Mouse (Mus musculus): ENCODE results near the gene Arpc5. TPM values are rescaled to one million over a fixed set of nuclear protein-coding genes. Genes with fewer than 3 reads are reported as not detected.
"Not testable (repeated sequence)": the region's sequence is repeated elsewhere in the genome, so short reads cannot be mapped to it uniquely, and the experiment has no call there.

Gene Arpc5
- total RNA-seq, 2 experiments from 2014 or later, result 244 to 271 TPM

DNA sequence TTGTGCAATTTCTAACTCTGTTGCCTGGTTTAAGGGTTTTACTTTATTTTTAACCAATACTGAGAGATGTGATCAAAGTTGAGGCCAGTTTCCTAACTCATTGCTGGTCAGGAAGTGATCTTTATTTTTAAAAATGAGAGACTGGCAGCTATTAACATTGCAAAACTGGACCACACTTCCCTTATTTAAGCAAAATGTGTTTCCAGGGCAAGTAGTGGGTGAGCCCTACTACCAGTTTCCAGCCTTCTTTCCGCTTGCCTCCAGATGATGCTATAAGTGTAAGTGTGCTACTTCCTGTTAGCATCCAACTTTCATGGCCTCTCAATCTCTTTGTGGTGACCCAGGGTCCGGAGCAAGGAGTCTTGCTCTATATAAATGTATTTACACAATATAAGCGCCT, 8.3 kb downstream of the Arpc5 start:
- intact Hi-C loops (cut with DNase I), result loop anchor here (5.0 kb wide), 1 partner anchor 68 kb away; no protein-coding TSS in a partner anchor
- DNase-seq, result not testable (repeated sequence)

DNA sequence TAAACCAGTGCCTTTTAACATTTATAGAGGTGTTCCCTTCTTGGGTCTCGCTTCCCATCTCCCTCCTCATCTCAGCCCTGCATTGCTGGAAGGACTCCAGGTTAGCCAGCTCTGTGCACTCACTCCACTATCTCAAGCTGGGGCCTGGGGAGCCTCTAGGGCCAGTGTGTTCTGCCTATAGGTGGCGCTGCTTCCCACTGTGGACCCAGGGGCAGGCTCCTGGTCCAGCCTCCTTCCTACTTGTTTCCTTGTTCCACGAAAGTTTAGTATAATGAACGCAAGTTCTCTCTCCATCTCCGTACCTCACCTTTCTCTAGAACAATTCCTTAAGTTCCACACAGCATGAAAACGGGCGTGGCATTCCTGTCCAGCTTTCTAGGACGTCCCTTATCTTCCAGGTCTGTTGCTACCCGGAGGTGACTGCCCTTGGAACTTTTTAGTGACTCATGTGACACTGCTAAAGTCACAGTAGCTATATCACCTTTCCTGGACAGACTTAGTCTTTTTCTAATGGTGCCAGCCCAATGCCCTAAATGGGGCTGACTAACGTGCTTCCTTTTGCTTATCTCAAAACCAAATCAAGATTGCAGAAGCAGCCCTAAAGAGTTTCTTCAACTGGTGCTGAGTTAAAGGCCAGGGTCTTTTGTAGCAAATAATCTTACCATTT, 12.9 kb downstream of the Arpc5 start:
- intact Hi-C loops (cut with DNase I), result no loop called here
- DNase-seq, result peak; percentile 67

DNA sequence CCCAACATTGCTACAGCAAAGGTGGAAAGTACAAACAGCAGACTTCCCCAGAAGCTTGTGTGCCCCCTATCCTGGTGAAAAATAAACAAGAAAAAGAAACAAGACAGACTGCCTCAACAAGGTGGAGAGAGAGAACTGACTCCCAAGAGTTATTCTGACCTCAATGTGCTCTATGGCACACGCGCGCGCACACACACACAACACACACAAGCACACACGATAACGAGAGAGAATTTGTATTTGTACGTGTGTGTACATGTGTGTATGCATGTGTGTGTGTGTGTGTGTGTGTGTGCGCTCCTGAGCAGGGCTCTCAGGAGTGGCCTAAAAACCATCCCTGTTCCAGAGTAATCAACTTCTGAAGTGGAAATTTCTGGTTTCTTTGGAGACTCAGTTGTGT, 18.3 kb downstream of the Arpc5 start:
- no peak for DNase-seq
- intact Hi-C loops (cut with DNase I), result no loop called here

DNA sequence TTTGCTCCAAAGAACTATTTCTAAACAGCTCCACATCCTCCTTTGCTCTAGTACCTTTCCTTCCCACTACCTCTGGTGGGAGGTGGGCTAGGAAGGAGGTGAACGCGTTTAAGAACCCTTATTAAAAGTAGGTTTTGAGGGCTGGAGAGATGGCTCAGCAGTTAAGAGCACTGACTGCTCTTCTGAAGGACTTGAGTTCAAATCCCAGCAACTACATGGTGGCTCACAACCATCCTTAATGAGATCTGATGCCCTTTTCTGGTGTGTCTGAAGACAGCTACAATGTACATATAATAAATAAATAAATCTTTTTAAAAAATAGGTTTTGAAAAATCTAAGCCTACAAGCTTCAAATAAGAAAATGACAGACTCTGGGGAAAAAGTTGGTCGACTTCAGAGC, 19.1 kb downstream of the Arpc5 start:
- intact Hi-C loops (cut with DNase I); DNase-seq: not testable (repeated sequence)

DNA sequence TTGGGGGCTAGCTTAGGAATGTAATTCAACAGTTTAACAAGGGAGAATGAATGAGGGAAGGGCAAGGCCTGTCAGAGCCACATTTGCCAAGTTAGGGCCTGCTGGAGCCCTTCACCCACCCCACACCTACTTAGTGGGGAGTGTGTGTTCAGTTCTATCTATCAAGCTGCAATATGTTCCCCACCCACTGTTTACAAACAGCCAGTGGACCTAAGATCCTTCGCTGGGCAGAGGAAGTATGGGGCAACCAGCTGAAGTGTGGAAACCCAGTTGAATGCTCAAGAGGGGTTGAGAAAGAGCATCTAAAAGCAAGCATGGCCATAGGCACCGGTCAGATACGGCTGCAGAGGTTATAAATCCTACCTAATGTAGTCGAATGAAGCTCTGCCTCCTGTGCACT, 20.6 kb downstream of the Arpc5 start:
- intact Hi-C loops (cut with DNase I), result no loop called here
- no peak for DNase-seq

DNA sequence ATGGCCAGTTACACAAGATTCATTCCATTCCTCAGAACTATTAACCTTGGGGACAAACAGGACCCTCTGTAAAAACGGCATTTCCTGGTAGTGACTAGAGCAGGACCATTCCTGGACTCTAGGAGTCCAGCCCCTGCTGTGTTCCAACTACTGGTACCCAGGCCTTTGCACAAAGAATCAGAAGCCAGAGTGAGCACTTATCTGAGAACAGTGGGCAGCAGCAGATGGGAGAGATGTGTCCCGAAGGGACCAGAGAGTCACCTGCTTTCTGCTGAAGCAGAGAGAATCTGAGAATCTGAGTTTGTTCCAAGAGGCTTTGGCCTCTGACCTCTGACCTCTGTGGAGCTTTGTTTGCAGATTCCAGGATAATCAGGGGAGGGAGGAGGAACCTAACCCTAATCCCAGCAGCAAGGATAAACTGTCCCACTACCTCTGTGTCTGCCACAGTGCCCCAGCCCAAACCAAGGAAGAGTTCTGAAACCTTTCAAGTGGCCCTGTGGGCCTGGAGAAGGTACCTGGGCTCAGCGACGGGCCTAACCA, 21.8 kb downstream of the Arpc5 start:
- intact Hi-C loops (cut with DNase I), result no loop called here
- DNase-seq, result no peak

DNA sequence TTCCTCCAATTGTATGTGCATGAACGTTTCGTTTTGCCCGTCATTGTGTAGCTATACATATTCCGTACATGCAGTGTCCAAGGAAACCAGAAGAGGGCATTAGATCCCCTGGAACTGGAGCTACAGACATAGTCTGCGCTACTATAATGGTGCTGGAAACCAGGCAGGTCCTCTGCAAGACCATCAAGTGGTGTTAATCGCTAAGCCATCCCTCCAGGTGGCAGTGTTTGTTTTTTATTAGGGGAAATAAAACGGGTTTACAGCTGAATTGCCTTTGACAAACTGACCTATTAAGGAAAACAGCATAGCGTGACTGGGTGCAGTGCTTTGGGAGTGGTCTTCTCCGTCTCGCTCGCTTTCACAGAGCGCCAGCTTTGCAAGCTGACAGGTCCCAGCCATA, 23.9 kb downstream of the Arpc5 start:
- peak; percentile 23 for DNase-seq
- intact Hi-C loops (cut with DNase I), result no loop called here

DNA sequence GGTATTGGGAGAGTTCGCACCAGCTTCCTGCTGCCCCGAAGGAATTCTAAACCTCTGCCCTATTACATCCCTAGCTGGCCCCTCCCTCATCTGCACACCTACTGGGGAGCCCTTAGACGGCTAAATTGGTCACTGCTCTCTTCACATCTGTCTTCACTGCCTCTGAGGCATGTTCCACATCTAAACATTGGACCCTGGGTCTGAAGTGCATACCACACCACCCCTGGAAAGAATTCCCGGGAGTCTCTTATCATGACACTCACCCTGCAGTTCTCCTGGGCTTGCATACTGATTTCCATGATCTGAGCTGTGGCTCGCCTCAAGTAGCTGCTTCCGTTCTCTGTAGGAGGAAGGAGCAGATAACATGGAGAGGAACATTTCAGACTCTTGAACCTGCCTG, 24.5 kb downstream of the Arpc5 start:
- intact Hi-C loops (cut with DNase I), result no loop called here
- DNase-seq, result no peak

DNA sequence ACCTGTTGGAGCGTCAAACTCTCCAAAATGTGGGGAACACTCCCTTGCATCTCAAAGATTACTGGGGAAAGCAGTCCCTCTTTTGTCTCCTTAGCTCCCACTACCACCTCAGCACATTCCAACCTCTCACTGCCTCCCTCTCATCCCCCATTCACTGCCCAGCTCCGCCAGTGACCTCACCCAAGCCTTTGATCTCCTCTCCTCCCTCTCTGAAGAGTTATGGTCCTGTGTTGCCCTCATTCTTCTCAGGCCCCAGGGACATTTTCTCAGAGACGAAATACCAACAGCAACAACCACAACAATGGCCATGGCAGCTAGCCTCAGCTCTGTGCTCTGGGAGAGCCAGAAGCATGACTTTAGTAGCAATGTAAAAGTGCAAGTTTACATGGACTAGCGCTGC, 24.9 kb downstream of the Arpc5 start:
- intact Hi-C loops (cut with DNase I), result no loop called here
- no peak for DNase-seq

DNA sequence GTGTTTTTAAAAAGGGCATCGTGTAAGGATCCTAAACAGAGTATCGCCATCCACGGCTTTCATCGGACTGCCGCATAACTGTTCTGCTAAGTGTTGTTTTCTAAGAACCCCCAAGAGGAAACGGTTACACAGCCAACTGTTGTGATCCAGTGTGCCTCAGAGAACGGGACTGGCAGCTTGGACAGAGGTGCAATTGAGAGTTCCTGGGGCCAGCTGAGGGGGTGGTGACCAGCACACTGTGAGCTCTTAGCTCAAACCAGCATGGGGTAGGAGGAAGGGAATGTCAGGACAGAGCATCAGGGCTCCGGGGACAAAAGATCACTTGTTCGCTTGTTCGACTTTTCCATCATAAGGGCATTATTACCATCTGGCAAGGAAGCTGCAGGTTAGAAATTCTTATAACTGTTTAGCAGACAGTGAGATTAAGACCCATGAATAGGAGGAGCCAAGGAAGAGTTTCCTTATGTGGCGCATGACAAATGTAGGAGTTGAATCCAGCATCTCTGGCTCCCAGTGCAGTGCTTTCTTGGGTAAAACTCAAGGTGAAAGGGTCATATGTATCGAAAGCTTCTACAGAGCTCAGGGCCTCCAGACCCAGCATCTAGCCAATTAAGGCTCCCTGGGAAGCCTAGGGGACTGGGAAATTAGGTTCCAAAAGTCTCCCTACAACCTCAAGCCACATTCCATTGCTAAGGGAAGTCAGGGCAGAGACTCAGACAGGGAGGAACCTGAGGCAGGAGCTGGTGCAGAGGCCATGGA, 26.6 kb downstream of the Arpc5 start:
- DNase-seq, result peak; percentile 16
- intact Hi-C loops (cut with DNase I), result no loop called here

DNA sequence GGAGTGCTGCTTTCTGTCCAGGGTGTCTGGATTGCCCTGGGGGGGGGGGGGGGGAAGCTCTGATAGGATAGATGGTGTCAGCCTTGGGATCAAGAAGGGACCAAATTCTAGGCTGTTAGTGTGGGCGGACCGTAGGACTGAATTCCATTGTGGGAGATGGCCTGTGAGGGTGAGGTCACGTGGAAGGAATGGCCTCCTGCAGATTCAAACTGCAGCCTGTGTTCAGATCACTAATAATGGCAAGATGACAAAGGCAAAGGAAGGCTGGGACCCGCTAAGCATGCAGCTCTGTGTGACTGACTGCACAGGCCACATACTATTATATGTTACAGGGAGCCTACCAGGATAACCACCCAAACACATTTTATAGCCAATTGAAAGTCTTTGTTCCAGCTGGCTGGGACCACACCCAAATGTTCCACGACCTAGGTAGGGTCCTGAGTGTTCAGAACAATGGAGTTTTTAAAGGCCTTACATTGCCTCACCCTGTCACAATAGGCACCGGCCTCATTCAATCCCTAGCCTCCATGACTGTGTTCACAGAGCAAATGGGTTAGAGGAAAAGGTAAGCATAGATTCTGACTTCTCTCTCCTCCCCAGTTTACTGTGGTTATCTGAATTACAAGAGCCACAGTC, 27.3 kb downstream of the Arpc5 start:
- intact Hi-C loops (cut with DNase I), result no loop called here
- no peak for DNase-seq

DNA sequence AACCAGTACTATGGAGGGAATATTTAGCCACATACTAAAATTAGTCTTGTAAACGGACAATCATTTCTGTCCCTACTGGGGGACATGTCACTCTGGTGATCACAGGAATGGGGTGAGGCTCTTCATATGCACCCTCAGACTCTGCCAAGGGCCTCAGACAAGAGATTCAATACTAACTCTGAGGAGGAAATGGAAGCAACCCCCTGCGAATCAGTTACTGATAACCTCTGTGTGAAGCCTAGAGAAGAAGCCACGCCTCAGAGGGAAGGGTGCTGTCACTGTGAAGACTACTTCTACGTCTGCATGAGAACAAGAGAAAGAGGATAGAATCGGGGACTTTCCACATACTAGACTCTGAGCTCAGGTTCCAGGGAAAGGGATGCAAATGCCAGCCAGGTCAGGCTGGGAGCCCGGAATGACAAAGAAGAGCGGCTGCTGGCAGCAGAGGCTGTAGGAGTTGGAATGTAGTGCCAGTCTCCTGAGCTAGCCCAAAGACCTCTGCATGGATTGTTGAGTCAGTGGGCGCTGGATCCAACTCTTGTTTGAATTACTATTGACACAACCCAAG, 29.4 kb downstream of the Arpc5 start:
- intact Hi-C loops (cut with DNase I), result no loop called here
- DNase-seq, result no peak

DNA sequence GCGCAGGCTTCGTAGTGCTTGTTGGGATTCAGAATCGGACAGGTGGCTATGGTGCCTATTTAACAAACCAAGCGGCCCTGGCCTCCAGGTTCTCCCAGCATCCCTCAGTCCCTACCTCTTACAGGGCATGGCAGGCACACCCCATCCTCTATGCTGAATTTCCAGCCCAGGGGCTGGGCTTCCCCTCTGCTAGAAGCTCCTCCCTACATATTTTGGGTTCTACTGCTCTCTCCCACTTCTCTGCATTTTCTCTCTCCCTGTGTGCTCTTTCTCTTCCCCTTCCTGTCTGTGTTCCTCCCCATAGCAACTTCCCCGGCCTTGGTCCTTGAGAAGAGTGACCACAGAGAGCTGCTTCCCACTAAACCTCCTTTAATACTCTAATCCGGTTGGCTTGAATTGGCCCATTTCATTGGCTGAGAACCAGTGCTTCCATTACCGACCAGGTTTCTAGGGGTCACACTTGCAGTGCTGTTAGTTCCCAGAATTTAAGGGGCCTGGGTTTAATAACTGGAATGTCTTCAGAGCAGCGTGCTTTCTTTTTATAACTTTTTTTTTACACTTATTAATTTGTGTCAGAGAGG, 30.4 kb downstream of the Arpc5 start:
- no peak for DNase-seq
- intact Hi-C loops (cut with DNase I), result no loop called here

DNA sequence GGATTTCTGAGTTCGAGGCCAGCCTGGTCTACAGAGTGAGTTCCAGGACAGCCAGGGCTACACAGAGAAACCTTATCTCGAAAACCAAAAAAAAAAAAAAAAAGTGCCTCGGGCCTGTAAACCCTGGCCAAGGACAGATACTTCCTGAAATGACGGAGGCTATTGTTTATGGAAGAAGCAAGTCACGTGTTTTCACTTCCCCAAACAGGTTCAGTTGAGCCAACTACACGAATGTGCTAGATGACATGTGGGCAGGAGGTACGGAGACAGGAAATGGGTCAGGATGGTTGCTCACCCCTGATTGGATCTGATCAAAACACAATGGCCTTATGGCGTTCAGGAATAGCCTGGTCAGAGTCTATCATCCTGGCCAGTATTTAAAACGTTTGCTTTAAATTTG, 31.8 kb downstream of the Arpc5 start:
- intact Hi-C loops (cut with DNase I), result no loop called here
- no peak for DNase-seq

DNA sequence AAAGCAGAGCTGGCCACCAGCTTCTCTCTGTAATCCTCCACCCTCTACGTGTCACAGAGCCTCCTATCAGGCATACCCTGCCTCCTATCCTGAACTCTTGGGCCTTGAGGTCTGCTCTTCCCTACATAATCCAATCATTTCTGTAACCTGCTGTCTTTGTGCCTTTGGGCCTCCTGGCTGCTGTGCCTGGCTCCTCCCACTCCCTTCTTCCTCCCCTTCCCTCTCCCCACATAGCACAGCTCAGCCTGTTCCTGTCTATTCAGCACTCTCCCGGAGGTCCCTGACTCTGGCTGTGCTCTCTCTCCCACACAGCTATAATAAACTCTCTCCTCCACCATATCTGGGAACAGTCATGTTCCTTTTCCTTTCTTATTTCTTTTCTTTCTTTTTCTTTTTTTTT, 33.6 kb downstream of the Arpc5 start, which contains the start of gene Ncf2:
Gene Ncf2 (plus strand): TSS at position 298 of the 400 bp plus-strand sequence.
- intact Hi-C loops (cut with DNase I), result no loop called here
- DNase-seq, result no peak

DNA sequence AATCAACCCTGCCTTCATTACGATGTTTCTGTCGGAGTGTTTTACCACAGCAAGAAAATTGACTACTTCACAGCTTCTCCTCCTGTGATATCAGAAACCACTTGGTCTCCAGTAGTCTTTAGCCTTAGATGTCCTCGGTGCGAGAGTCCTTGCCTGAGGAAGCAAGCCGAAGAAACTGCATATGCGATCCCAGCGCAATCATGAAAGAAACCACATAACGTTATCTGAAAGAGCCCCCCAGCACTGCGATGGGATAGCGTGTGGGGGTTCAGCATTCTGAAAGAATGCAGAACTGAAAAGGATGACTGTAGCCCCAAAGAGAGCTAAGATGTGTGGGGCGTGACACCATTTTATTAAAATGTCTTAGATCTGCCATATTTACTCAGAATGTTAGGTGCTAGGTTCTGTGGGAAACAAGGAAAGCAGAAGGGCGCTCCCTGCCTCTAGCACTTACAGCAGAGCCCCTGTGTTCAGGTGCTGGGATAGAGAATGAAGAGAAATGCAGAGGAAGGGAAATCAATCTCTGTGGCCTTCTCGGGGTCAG, 34.4 kb downstream of the Arpc5 start:
- DNase-seq, result no peak
- intact Hi-C loops (cut with DNase I), result no loop called here

DNA sequence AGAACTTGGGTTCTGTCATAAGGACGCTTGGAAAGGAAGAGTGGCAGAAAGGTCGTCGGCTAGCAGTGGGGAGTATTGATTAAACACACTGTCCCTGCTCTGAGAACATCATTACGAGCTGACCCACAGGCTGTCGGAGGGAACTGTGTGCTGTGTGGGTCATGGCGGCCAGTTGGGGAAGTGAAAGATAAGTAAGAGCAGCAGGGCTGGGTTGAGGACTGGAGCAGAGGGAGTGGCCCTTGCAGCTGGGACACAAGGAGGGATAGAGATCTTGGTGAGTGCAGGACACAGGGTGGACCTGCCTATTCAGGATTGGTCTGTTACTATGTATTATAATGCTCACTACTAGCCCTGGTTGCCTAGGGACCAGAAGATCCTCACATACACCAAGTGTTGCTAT, 38.6 kb downstream of the Arpc5 start:
- intact Hi-C loops (cut with DNase I), result no loop called here

DNA sequence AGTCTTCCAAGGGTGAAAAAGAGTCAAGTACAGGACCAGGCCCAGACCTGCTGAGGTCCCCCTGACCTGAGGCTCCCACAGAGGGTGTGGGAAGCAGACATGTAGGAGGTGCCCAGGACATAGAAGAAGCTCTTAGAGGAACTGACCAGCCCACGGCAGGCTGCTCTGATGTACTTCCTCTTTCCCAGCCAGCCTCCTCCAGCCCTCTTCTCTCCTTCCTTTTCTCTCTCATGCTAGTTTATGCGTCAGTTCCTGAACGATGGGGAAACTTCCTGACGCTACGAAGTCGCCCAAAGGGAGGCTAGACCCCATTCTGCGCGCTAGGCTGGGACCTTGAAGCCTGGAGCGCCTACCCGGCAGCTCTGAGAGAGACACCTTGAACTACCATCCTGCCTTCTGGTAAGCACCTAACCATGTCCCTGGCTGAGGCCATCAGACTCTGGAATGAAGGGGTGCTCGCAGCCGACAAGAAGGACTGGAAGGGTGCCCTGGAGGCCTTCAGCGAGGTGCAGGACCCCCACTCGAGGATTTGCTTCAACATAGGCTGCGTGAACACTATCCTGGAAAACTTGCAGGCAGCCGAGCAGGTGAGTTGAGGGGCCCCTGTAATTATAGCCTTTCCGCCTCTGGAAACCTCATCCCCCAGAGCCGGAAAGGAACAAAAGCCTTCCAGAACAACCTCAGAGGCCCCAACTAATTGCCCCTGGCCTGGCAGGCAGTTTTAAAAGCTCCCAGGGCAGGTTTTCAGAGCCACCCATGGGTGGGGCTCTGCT, 41.5 kb downstream of the Arpc5 start:
- intact Hi-C loops (cut with DNase I), result no loop called here
- DNase-seq, result no peak

More for the DNA sequence above, 38.6 kb downstream of the Arpc5 start:
- DNase-seq, result no peak

DNA sequence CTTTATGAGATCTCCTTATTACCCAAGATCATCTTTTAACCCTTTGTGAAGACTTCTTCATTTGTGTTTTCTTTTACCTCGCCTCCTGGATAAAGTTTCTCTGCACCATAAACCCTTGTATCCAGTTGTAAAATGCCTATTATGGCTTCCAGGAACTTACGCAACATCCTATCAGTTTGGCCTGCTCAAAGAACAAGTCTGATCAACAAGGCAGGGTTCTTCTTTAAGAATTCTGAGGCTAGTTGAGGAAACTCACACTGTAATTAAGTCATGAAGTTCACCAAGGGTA, 42.0 kb downstream of the Arpc5 start:
- intact Hi-C loops (cut with DNase I), result no loop called here
- no peak for DNase-seq
